Mouse (Mus musculus) CH12.LX (cell line): ENCODE measurements around the gene Plcl2. TPM values are rescaled to one million over a fixed set of nuclear protein-coding genes. Genes with fewer than 3 reads are reported as not detected.
A peak's percentile ranks its signal among the peaks of the same experiment; 100 is the strongest.

Source experiments
- DNase-seq: peaks from one replicate; pipeline ENCODE4 v3.0.0-alpha.2; 2013; ENCODE audit errors: extremely low read depth
- H3K27ac ChIP-seq: 2 replicates; pipeline ENCODE4 v1.5.1; 2012; ENCODE audit warnings: low read depth, mild to moderate bottlenecking, control low read depth, moderate library complexity; ENCODE audit not compliant: insufficient read depth
- H3K27me3 ChIP-seq: replicated peaks from 2 replicates; pipeline ENCODE3; 2012; ENCODE audit warnings: inconsistent platforms
- H3K36me3 ChIP-seq, 2 experiments: replicated peaks in 1 of 2; 2 replicates each; pipeline versions ENCODE3 to v1.6.1; 2012; ENCODE audit warnings: inconsistent platforms in 1 of 2, low read length in 1 of 2, mild to moderate bottlenecking in 1 of 2, mixed read lengths in 1 of 2, moderate library complexity in 1 of 2; ENCODE audit not compliant: control insufficient read depth in 1 of 2, insufficient read depth in 1 of 2
- H3K4me1 ChIP-seq, 2 experiments: 2 replicates each; pipeline ENCODE4 v1.6.1; 2012; ENCODE audit warnings: inconsistent platforms in 1 of 2, moderate library complexity in 1 of 2; ENCODE audit not compliant: insufficient read depth in 2 of 2, control insufficient read depth in 1 of 2
- H3K4me2 ChIP-seq: 2 replicates; pipeline ENCODE4 v1.6.1; 2012; ENCODE audit warnings: low read depth, mild to moderate bottlenecking, control low read depth; ENCODE audit not compliant: poor library complexity, insufficient read depth, severe bottlenecking
- H3K4me3 ChIP-seq, 3 experiments: fragments of 150-350 bp in 1 of 3; sonication (generic) in 1 of 3; replicated peaks in 1 of 3; 2 replicates each; pipeline versions ENCODE3 to v1.5.1; 2011 to 2012; ENCODE audit warnings: low read depth in 2 of 3, low read length in 2 of 3, mild to moderate bottlenecking in 2 of 3, moderate library complexity in 2 of 3, control low read depth in 1 of 3, improper control_type of control experiment in 1 of 3, inconsistent platforms in 1 of 3, mixed read lengths in 1 of 3; ENCODE audit not compliant: poor library complexity in 1 of 3
- H3K79me2 ChIP-seq: replicated peaks from 2 replicates; pipeline ENCODE4 v1.6.1; 2012; ENCODE audit warnings: mild to moderate bottlenecking, moderate library complexity; ENCODE audit not compliant: control insufficient read depth, poor library complexity, insufficient read depth, severe bottlenecking; ENCODE audit errors: extremely low read depth
- H3K9ac ChIP-seq: 2 replicates; pipeline ENCODE4 v1.6.1; 2012; ENCODE audit warnings: low read depth, mild to moderate bottlenecking, control low read depth, moderate library complexity; ENCODE audit not compliant: insufficient read depth
- H3K9me3 ChIP-seq: replicated peaks from 2 replicates; pipeline ENCODE3; 2012; ENCODE audit warnings: low read length, inconsistent platforms, mixed read lengths
- BHLHE40 ChIP-seq: IDR thresholded peaks from 2 replicates; pipeline ENCODE4 v1.6.1; 2011; ENCODE audit warnings: mild to moderate bottlenecking, low read depth, low read length, improper control_type of control experiment
- CHD1 ChIP-seq: IDR thresholded peaks from 2 replicates; pipeline ENCODE4 v1.6.1; 2012; ENCODE audit warnings: low read depth, low read length, improper control_type of control experiment, inconsistent platforms
- CTCF ChIP-seq, 2 experiments: IDR thresholded peaks in 1 of 2; conservative IDR thresholded peaks in 1 of 2; 2 replicates each; pipeline ENCODE4 v1.5.1; 2011 to 2012; ENCODE audit warnings: low read depth in 2 of 2, low read length in 2 of 2, improper control_type of control experiment in 1 of 2, inconsistent platforms in 1 of 2, mild to moderate bottlenecking in 1 of 2, moderate library complexity in 1 of 2
- E2F4 ChIP-seq: IDR thresholded peaks from 2 replicates; pipeline ENCODE4 v1.6.1; 2011; ENCODE audit warnings: low read depth, low read length, improper control_type of control experiment; ENCODE audit not compliant: insufficient replicate concordance
- ELF1 ChIP-seq: IDR thresholded peaks from 2 replicates; pipeline ENCODE4 v1.6.1; 2014; ENCODE audit warnings: low read depth, mild to moderate bottlenecking, inconsistent platforms, low read length, improper control_type of control experiment
- EP300 ChIP-seq: IDR thresholded peaks from 2 replicates; pipeline ENCODE4 v1.6.1; 2011; ENCODE audit warnings: low read length, improper control_type of control experiment
- ETS1 ChIP-seq: conservative IDR thresholded peaks from 2 replicates; pipeline ENCODE4 v1.6.1; 2012; ENCODE audit warnings: low read depth, mild to moderate bottlenecking, inconsistent platforms, low read length, improper control_type of control experiment, moderate library complexity
- IRF4 ChIP-seq: IDR thresholded peaks from 2 replicates; pipeline ENCODE4 v1.6.1; 2014; ENCODE audit warnings: low read depth, mild to moderate bottlenecking, inconsistent platforms, low read length, improper control_type of control experiment
- JUND ChIP-seq: conservative IDR thresholded peaks from 2 replicates; pipeline ENCODE4 v1.6.1; 2011; ENCODE audit warnings: low read depth, low read length, improper control_type of control experiment
- KAT2A ChIP-seq: IDR thresholded peaks from 2 replicates; pipeline ENCODE4 v1.6.1; 2012; ENCODE audit warnings: low read length, improper control_type of control experiment, inconsistent platforms; ENCODE audit not compliant: insufficient replicate concordance
- MAFK ChIP-seq: IDR thresholded peaks from 2 replicates; pipeline ENCODE4 v1.6.1; 2011; ENCODE audit warnings: low read length, improper control_type of control experiment; ENCODE audit not compliant: insufficient replicate concordance
- MXI1 ChIP-seq: IDR thresholded peaks from 2 replicates; pipeline ENCODE4 v1.6.1; 2011; ENCODE audit warnings: mild to moderate bottlenecking, low read depth, low read length, improper control_type of control experiment
- NRF1 ChIP-seq: IDR thresholded peaks from 2 replicates; pipeline ENCODE4 v1.6.1; 2014; ENCODE audit warnings: low read depth, mild to moderate bottlenecking, inconsistent platforms, low read length, improper control_type of control experiment, moderate library complexity
- POLR2AphosphoS2 ChIP-seq: IDR thresholded peaks from 2 replicates; pipeline ENCODE4 v1.6.1; 2011; ENCODE audit warnings: low read depth, low read length, improper control_type of control experiment
- RAD21 ChIP-seq: IDR thresholded peaks from 2 replicates; pipeline ENCODE4 v1.6.1; 2011; ENCODE audit warnings: low read depth, mild to moderate bottlenecking, low read length, improper control_type of control experiment, moderate library complexity
- RCOR1 ChIP-seq: conservative IDR thresholded peaks from 2 replicates; pipeline ENCODE4 v1.6.1; 2012; ENCODE audit warnings: low read depth, mild to moderate bottlenecking, inconsistent platforms, low read length, improper control_type of control experiment
- SIN3A ChIP-seq: IDR thresholded peaks from 2 replicates; pipeline ENCODE4 v1.6.1; 2012; ENCODE audit warnings: low read length, improper control_type of control experiment, inconsistent platforms
- SMC3 ChIP-seq: IDR thresholded peaks from 2 replicates; pipeline ENCODE4 v1.6.1; 2011; ENCODE audit warnings: low read depth, low read length, improper control_type of control experiment
- TBP ChIP-seq: conservative IDR thresholded peaks from 2 replicates; pipeline ENCODE4 v1.6.1; 2011; ENCODE audit warnings: low read depth, low read length, improper control_type of control experiment
- TCF12 ChIP-seq: IDR thresholded peaks from 2 replicates; pipeline ENCODE4 v1.6.1; 2014; ENCODE audit warnings: low read depth, mild to moderate bottlenecking, inconsistent platforms, low read length, improper control_type of control experiment
- USF1 ChIP-seq: IDR thresholded peaks from 2 replicates; pipeline ENCODE4 v1.6.1; 2014; ENCODE audit warnings: low read depth, mild to moderate bottlenecking, inconsistent platforms, low read length, improper control_type of control experiment
- ZC3H11A ChIP-seq: IDR thresholded peaks from 2 replicates; pipeline ENCODE4 v1.6.1; 2012; ENCODE audit warnings: low read depth, mild to moderate bottlenecking, inconsistent platforms, low read length, improper control_type of control experiment
- ZNF384 ChIP-seq: IDR thresholded peaks from 2 replicates; pipeline ENCODE4 v1.6.1; 2012; ENCODE audit warnings: low read depth, low read length, improper control_type of control experiment, inconsistent platforms
- dilution Hi-C: fragments of 300-500 bp; cut with MboI; formaldehyde crosslinking; loops from 2 replicates; pipeline ENCODE4 v1.14.3; 2020; ENCODE audit warnings: low sequenced_read_pairs; ENCODE audit not compliant: extremely low pct_unique_long_range_greater_than_20kb, extremely low pct_ligation_motif_present
- in situ Hi-C: fragments of 300-500 bp; cut with MboI; formaldehyde crosslinking; loops from 3 replicates; pipeline ENCODE4 v1.14.3; 2019; ENCODE audit warnings: low sequenced_read_pairs, low pct_ligation_motif_present, low pct_unique_long_range_greater_than_20kb, mixed read lengths
- polyA plus RNA-seq: library from polyadenylated mRNA; unstranded; fragments of >175 nt; gene quantifications from 2 replicates; pipeline ENCODE4 v1.2.1, GENCODE M21; 2012; ENCODE audit warnings: low read depth; ENCODE audit not compliant: insufficient read length
- total RNA-seq, 2 experiments: library from RNA; depleted of rRNA; stranded (reverse); fragments of 300-350 nt in 1 of 2; fragments of >200 nt in 1 of 2; gene quantifications; 2 replicates each; pipeline ENCODE4 v1.2.3; 2012 to 2014

The Plcl2 gene
- total and polyA plus RNA-seq, 3 experiments, result 9.0 to 16.6 (median 12.7) TPM

DNA sequence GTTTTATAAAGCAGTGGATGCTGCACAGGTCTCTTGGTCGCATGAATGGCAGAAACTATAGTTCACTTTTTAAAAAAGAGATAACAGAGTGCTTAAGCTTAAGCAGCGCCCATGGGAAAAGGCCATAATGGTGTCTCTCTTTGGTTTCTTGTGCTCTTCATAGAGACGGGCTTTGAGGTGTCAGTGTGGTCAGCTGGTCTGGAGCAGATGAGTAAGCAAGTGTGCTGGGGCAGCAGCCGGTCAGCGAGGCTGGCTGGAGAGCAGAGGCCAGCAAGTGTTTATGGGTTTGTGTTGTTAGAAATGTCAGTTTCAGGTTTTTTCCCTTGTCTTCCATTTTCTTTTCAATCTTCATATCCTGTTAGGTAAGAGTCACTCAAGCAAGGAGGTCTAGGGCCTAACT, 3.0 kb downstream of the Plcl2 start:
- H3K27me3 ChIP-seq, result peaks cover 8% of the 10 kb centered on the region
- H3K79me2 ChIP-seq, result peaks cover 47% of the 10 kb centered on the region
- H3K27ac ChIP-seq, result peak overlapping the region; percentile 11; the same call in 1 of the 2 replicates
- in situ Hi-C loops, result loop anchor here (10.0 kb wide), 1 partner anchor 63 kb away; no protein-coding TSS in a partner anchor
- peaks cover 8 to 41% of the 10 kb centered on the region in 2 experiments for H3K4me1 ChIP-seq
- DNase-seq, result no peak
- peak overlapping the region in 2 of 3 experiments; percentile 14 to 26 for H3K4me3 ChIP-seq
- H3K9ac ChIP-seq, result peak overlapping the region; percentile 98
- TF ChIP-seq USF1 (no peak), EP300 (no peak), SMC3 (no peak), IRF4 (peak; percentile 57; the same call in 1 of the 2 replicates), SIN3A (no peak), CHD1 (0 out of 2 replicates have a peak, but pooled peaks have one; percentile 0), POLR2AphosphoS2 (no peak), JUND (no peak), ZNF384 (no peak), TCF12 (0 out of 2 replicates have a peak, but pooled peaks have one; percentile 9), RCOR1 (no peak), NRF1 (no peak), CTCF (conservative IDR thresholded peaks at IDR 0.05 in 1 of 2, IDR thresholded peaks at IDR 0.05 in 1 of 2; ENCODE audit: low read depth in 2 of 2, low read length in 2 of 2) (no peak), MXI1 (no peak; the same call in 1 of the 2 replicates), TBP (no peak), KAT2A (no peak), BHLHE40 (peak; percentile 80), RAD21 (no peak), ELF1 (no peak), E2F4 (no peak), ZC3H11A (no peak), MAFK (no peak), ETS1 (peak; percentile 78)
- peaks cover 0 to 3% of the 10 kb centered on the region in 2 experiments for H3K36me3 ChIP-seq
- peak overlapping the region; percentile 91 for H3K4me2 ChIP-seq
- H3K9me3 ChIP-seq, result no peaks in the 10 kb centered on the region
- dilution Hi-C loops, result no loop called here
